Mouse (Mus musculus): ENCODE data around the gene Marc1. TPM values are rescaled to one million over a fixed set of nuclear protein-coding genes. Genes with fewer than 3 reads are reported as not detected.
A peak's percentile ranks its signal among the peaks of the same experiment; 100 is the strongest.

Marc1 gene
- 0.95 and 1.3 TPM in 2 replicates for polyA plus RNA-seq (2012; rRNA removed)

GRCm38 (mm10) chr1:184810780-184811575 is at the start of gene Marc1:
Marc1 (minus strand) TSS chr1:184811313.
- DNase-seq (ENCODE audit: low read depth, low spot score): no peak
- WGBS: 16% methylated on average over 52 of the region's 52 CpGs

DNA sequence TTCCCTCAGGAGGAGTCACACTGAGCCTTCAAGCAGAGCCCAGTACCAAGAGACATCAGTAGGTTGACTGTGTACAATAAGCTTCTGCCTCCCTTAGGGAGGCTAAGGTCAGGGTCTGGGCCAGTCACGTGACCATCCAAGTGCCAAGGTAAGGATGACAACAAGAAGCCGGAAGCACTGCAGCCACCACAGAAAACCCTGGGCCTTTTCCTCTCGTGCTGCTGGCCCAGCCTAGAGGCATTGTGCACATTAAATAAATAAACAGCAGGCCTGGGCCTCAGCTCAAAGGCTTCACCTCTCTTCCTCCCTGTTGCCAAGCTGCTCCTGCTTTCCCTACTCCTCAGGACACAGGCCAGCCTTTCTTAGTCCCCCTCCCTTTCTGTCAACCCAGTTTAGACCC is 49.2 kb upstream of the Marc1 start:
- WGBS: 48% methylated on average over 3 of the region's 3 CpGs
- no peak for DNase-seq (ENCODE audit: low read depth, low spot score)

- WGBS: 36% methylated on average over 1 of the region's 1 CpGs
- no peak for DNase-seq (ENCODE audit: low read depth, low spot score)
Measured at GRCm38 (mm10) chr1:184858253-184858652, 47.1 kb upstream of the Marc1 start.

DNA sequence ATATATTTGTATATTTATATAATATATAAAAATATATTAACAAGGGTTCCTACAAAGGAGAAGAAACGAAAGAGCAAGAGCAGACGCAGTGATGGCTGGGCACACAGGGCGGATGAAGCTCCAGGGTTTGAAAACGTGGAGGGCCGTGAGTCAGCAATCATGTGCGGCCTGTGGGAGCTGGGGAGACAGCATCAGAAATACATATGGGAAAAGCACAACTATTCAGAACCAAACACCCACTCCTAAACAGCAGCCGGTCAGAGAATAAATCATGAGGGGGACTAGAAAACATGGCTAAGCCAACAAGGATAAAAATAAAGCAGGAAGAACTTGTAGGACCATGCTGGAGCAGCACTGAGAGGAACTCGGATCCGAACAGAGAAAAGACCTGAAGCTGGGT is 46.1 kb upstream of the Marc1 start:
- 87% methylated on average over 9 of the region's 9 CpGs for WGBS

GRCm38 (mm10) chr1:184853922-184854321 is 42.8 kb upstream of the Marc1 start:
- WGBS: 62% methylated on average over 3 of the region's 3 CpGs

More for the DNA sequence above, 46.1 kb upstream of the Marc1 start:
- no peak for DNase-seq (ENCODE audit: low read depth, low spot score)

GRCm38 (mm10) chr1:184853339-184853738 is 42.2 kb upstream of the Marc1 start:
- WGBS: 30% methylated on average over 5 of the region's 5 CpGs
- DNase-seq (ENCODE audit: low read depth, low spot score): no peak

More at GRCm38 (mm10) chr1:184853922-184854321, 42.8 kb upstream of the Marc1 start:
- DNase-seq (ENCODE audit: low read depth, low spot score): no peak

GRCm38 (mm10) chr1:184851741-184852618 is 40.9 kb upstream of the Marc1 start:
- 10% methylated on average over 31 of the region's 31 CpGs for WGBS
- peak; percentile 97 for DNase-seq (ENCODE audit: low read depth, low spot score)

DNA sequence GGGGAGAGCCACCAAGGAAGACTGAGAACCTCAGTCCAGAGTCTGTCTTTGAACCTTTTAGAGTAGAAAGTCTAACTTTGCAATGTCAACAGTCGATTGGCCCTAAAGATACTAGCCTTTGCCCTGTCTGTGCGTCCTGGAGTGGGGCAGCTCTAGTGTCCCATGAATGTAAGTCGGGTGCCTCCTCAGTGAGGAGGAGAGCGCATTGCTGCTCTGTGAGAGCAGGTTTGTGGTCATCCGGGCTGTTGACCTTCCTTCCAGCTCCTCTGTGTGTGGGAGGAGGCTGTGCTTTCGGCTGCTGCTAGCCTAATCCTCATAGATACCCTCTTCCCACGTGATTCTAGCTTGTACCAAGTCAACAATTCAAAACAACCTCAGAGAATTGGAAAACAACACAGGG is 40.1 kb upstream of the Marc1 start:
- 38% methylated on average over 7 of the region's 7 CpGs for WGBS
- no peak for DNase-seq (ENCODE audit: low read depth, low spot score)

DNA sequence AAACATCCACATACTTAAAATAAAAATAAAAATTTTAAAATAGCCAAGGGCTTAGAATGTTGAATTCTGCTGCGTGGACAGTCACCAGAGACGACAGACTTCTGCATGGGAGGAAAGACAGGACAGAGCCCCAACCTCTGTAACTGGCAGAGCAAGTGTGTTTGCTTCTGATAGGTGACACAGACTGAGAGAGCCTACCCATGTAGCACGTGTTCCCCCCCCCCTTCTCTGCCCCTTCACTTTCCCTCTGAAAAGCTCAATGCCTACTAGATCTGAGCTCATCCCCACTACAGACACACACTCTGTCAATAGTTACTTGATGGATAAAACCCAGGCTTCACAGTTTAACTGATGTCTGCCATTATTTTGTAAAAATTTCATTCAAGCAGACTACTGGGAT is 35.9 kb upstream of the Marc1 start:
- no peak for DNase-seq (ENCODE audit: low read depth, low spot score)
- WGBS: 20% methylated on average over 3 of the region's 3 CpGs

- 1% methylated on average over 18 of the region's 18 CpGs for WGBS
- no peak for DNase-seq (ENCODE audit: low read depth, low spot score)
Measured at GRCm38 (mm10) chr1:184846092-184846750, 35.1 kb upstream of the Marc1 start, which contains the start of gene Marc2. Marc2 (minus strand) TSS chr1:184846451.

DNA sequence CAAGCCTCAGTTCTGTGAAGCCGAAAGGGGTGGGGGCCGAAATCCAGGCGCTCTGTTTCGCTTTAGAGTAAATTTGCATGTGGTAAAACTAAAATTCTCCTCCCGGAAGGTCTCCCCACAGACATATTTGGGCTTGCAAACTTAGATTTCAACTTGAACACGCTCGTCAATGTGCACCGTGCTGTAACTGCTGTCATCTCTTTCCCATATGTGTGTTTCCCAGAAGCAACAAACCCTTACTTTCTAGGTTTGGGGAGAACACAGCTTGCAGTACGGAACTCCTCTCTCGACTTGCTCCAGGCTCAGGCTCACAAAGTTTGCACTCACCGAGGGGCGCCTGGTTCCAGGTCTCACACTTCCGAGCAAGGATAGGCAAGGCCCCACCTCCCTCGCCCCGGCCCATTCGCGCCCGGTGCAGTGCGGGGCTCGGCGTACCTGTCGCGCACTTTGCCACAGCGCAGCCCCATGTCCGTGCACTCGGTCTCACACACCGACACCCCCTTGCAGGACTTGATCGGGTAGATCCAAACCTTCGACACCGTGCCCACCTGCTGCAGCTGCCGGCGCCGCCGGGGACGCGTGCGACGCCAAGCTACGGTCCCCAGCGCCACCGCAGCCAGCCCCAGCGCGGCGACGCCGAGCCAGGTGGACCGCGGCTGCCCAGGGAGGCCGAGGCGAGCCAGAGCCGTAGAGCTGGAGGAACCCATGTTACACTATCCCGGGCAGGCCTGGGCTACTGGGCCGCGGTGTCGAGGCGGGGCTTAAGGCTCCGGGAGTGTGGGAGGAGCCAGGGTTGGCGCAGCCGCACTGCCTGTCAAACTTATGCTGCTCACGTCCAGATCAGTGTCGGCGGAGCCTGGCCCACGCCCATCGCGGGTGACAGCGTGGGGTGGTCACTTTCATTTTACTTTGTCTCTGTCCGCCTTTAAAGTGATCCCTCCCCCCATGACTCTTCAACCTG is 34.3 kb upstream of the Marc1 start:
- no peak for DNase-seq (ENCODE audit: low read depth, low spot score)
- WGBS: under 1% methylated on average over 67 of the region's 67 CpGs

DNA sequence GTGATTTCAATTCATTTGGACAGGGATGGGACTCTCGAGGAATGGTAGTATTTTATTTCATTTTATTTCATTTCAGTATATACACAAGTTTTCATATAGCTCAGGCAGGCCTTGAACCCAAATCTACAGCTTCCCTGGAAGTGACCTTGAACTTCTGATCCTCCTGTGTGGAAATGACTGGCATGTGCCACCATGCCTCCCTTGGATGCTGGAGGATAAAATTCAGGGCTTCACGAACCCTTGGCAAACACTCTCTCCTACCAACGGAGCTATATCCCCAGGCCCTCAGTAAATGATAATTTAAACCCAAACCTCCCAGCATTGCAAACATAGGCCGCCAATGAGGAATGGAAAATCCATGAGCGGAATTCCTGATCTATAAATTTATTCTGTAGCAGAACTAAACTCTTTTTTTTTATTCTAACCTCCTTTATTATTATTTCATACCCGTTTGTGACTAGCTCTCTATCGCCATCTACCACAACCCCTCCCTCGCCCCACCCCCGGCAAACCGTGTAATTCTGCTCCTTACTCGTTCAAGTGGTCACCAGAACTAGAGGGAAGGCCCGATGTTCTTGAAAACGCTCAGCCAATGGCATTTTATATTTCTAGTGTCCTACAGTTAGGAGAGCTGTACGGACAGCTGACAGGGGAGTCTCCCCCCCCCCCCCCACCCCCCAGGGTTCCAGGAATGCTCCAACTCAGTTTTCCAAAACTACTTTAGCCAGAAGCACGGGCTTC is 33.4 kb upstream of the Marc1 start:
- DNase-seq (ENCODE audit: low read depth, low spot score): no peak
- 8% methylated on average over 15 of the region's 15 CpGs for WGBS

DNA sequence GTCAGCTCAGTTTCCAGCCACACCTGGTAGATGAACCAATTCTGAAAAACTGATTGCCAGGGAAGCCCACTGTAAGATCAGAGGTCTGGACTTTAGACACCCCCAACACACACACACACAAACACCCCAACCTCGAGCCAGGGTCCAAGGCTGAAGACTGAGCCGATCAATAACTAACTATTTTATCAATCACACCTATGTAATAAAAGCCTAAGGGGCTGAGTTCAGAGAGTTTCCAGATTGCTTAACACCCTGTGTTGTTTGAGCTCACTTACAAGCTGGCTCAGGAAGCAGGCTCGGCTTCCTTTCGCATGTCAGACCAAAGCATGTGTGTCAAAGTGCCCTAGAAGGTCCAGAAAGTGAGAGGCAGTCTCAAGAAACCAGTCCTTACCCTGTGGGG is 26.5 kb upstream of the Marc1 start:
- 33% methylated on average over 4 of the region's 4 CpGs for WGBS
- DNase-seq (ENCODE audit: low read depth, low spot score): no peak

GRCm38 (mm10) chr1:184836350-184836749 is 25.2 kb upstream of the Marc1 start:
- WGBS: 89% methylated on average over 5 of the region's 5 CpGs

GRCm38 (mm10) chr1:184833499-184833898 is 22.4 kb upstream of the Marc1 start:
- DNase-seq (ENCODE audit: low read depth, low spot score): no peak
- 93% methylated on average over 7 of the region's 7 CpGs for WGBS

More at GRCm38 (mm10) chr1:184836350-184836749, 25.2 kb upstream of the Marc1 start:
- no peak for DNase-seq (ENCODE audit: low read depth, low spot score)

DNA sequence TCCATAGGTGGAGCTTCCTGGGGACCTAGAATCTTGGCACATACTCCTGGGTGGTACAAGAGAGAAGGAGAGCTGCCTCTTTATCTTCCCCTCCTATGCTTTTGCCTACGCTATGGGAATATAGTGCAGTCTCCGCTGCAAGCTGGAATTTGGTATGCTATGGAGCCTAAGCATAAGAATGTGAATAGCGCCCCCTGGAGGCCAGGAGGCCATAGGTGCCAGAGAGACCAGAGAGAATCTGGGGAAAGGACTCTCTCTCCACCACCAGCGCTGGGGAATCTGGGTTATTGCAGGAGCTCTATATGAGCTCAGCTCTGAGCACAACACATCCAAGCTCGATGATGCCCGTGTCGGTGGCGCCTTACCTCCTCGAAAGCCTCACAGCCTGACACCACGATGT is 21.1 kb upstream of the Marc1 start:
- 89% methylated on average over 10 of the region's 10 CpGs for WGBS
- DNase-seq (ENCODE audit: low read depth, low spot score): no peak

DNA sequence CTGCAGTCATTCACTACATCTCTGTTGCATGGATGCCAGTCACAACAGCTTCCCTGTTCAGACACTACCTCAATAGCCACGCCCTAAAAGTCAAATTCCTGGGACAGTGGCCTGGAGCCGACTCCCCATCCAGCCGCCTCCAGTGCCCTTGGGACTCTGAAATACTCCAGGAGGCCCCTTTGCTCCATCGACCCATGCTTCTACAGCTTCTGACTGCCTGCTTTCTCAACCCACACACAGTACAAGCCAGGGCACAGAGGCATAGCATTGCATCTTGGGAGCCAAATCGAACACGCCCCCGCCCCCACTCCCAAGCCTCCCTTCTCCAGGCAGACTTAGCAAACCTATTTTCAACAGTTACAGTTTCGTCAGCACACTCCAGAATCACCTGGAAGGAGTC is 18.8 kb upstream of the Marc1 start:
- no peak for DNase-seq (ENCODE audit: low read depth, low spot score)
- 63% methylated on average over 8 of the region's 8 CpGs for WGBS

DNA sequence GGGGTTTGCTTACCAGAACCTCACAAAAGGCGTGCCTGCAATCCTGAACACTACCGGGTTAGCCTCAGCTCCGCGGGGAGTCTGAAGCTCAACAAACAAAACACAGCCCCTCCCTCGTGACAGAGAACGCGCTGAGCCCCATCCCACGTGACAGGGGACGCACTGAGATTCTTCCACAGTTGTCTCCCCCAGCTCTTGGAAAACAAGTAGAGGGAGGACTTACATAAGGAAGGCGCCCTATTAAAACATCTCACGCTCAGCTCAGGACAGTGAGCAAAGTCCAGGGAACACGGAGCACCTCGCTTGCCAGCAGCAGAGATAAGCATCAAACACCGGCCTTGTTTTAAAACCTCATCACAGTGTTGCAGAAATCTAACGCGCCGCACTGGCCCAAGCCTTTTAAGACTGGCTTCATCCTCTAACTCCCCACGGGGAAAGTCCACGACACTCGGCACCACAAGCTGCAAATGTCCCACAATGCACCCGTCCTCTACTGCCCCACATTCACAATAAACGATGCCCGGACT is 16.1 kb upstream of the Marc1 start:
- DNase-seq (ENCODE audit: low read depth, low spot score): no peak
- WGBS: 26% methylated on average over 23 of the region's 23 CpGs

Measured in large intestine, adult 2 months (tissue).